Mouse (Mus musculus) layer of hippocampus, adult 9-10 months (tissue): ENCODE measurements around the gene Slc41a2.

Experiments
- DNase-seq: peaks from one replicate; pipeline ENCODE4 v3.0.0; 2022; ENCODE audit warnings: low spot score

The Slc41a2 gene

GRCm38 (mm10) chr10:83183634-83184479, 153.8 kb downstream of the Slc41a2 start:
- no peak for DNase-seq

GRCm38 (mm10) chr10:83182573-83182960, 155.1 kb downstream of the Slc41a2 start:
- peak; percentile 78 for DNase-seq

GRCm38 (mm10) chr10:83181831-83182572, 155.7 kb downstream of the Slc41a2 start:
- peak; percentile 24 for DNase-seq
